In the genomic region with DNA sequence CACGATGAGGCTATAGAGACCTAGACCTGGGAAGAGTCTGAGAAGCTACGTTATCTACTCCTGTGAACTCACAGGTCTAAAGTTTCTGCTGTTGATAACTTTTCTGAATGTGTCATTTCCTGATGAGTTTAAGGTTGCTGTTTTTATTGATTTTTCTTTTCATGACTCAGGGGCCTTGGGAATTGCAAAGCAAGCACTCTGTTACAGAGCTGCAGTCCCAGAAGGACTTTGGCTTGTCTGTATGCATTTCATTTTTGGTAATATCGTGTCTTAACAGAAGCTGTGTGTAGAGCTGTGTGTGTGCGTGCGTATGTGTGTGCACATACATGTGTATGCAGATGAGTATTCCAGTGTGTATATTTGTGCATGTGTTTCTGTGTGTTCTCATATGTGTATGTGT, we compare ENCODE assay signal across 27 mouse cellular contexts.
A peak's percentile ranks its signal among the peaks of the same experiment; 100 is the strongest.
DNase-seq lines count a peak whose midpoint lies in the region; ATAC-seq and TF ChIP-seq lines count a peak whose summit lies in the region.
"Had no signal": no experiment of that assay in that cellular context is flagged by ENCODE, and none has a peak within 500 bp of the region (broad histone marks: within the 10 kb centered on the region; RNA-seq: fewer than 3 reads in every experiment).

No protein-coding gene starts in this region.

- H3K4me2 ChIP-seq in hindbrain, embryonic 11.5 days (replicated peaks; ENCODE audit: low read depth, low read length) = no peak overlapping the region
- H3K4me2 ChIP-seq in intestine, embryonic 15.5 days (replicated peaks) = no peak overlapping the region
- H3K4me2 ChIP-seq in intestine, postnatal 0 days (replicated peaks; ENCODE audit: low read depth) = no peak overlapping the region
- H3K4me2 ChIP-seq: embryonic facial prominence, embryonic 13.5 days; embryonic facial prominence, embryonic 15.5 days; forebrain, embryonic 12.5 days had no signal

- no peak for TF ChIP-seq CTCF in intestine, postnatal 0 days (IDR thresholded peaks at IDR 0.05; ENCODE audit: low read depth)

- no peak overlapping the region for H3K4me3 ChIP-seq in hindbrain, embryonic 10.5 days
- no peak overlapping the region for H3K4me3 ChIP-seq in hindbrain, embryonic 11.5 days (ENCODE audit: low read depth, low read length)
- no peak overlapping the region for H3K4me3 ChIP-seq in intestine, embryonic 15.5 days (replicated peaks)
- H3K4me3 ChIP-seq in intestine, postnatal 0 days (ENCODE audit: low read depth, low read length) = no peak overlapping the region
- H3K4me3 ChIP-seq: embryonic facial prominence, embryonic 13.5 days; embryonic facial prominence, embryonic 15.5 days; erythroblast, embryonic 14.5 days; forebrain, embryonic 10.5 days; forebrain, embryonic 12.5 days had no signal

- H3K27me3 ChIP-seq in hindbrain, embryonic 10.5 days (ENCODE audit: insufficient read depth, poor library complexity, severe bottlenecking) = peaks cover 14% of the 10 kb centered on the region; the same call in 1 of the 2 replicates
- H3K27me3 ChIP-seq in hindbrain, embryonic 11.5 days (ENCODE audit: control insufficient read depth, insufficient read depth, low read length) = no peaks in the 10 kb centered on the region
- no peaks in the 10 kb centered on the region for H3K27me3 ChIP-seq in intestine, embryonic 15.5 days (replicated peaks)
- H3K27me3 ChIP-seq in intestine, postnatal 0 days (replicated peaks; ENCODE audit: control insufficient read depth, insufficient read depth, low read length) = no peaks in the 10 kb centered on the region
- H3K27me3 ChIP-seq: CH12.LX; embryonic facial prominence, embryonic 15.5 days; forebrain, embryonic 12.5 days; Patski had no signal

- peaks cover 40% of the 10 kb centered on the region for H3K4me1 ChIP-seq in hindbrain, embryonic 10.5 days (replicated peaks)
- H3K4me1 ChIP-seq in hindbrain, embryonic 11.5 days (replicated peaks; ENCODE audit: control insufficient read depth, insufficient read depth, low read length) = peaks cover 7% of the 10 kb centered on the region; the same call in 1 of the 2 replicates
- H3K4me1 ChIP-seq in intestine, embryonic 15.5 days (replicated peaks) = peaks cover 4% of the 10 kb centered on the region; the same call in 1 of the 2 replicates
- no peaks in the 10 kb centered on the region; the same call in 1 of the 2 replicates for H3K4me1 ChIP-seq in intestine, postnatal 0 days (replicated peaks; ENCODE audit: control insufficient read depth, insufficient read depth, low read length)

- no peak for DNase-seq in hindbrain, embryonic 10.5 days (ENCODE audit: low spot score)
- no peak for DNase-seq in hindbrain, embryonic 11.5 days (ENCODE audit: low spot score)
- DNase-seq in urinary bladder, postnatal 14 days (ENCODE audit: low spot score) = no peak
- DNase-seq: adrenal gland, adult 8-10 months; adrenal gland, postnatal 14 days; adrenal gland, postnatal 36 days; B cell, adult 2 months; cerebellum, adult 11-12 months; cerebellum, adult 2 months; cerebellum, adult 9-10 months; cerebellum, postnatal 10 days; cerebellum, postnatal 36 days; embryo, embryonic 11 days had no signal

- WGBS in hindbrain, embryonic 10.5 days = 96% methylated on average over 5 of the region's 5 CpGs
- 91% methylated on average over 5 of the region's 5 CpGs for WGBS in hindbrain, embryonic 11.5 days
- WGBS in intestine, embryonic 15.5 days = 80% methylated on average over 5 of the region's 5 CpGs
- WGBS in intestine, postnatal 0 days = 58% methylated on average over 5 of the region's 5 CpGs

- no peaks in the 10 kb centered on the region for H3K36me3 ChIP-seq in hindbrain, embryonic 10.5 days
- no peaks in the 10 kb centered on the region for H3K36me3 ChIP-seq in hindbrain, embryonic 11.5 days (ENCODE audit: control insufficient read depth, insufficient read depth, low read length)
- H3K36me3 ChIP-seq in intestine, embryonic 15.5 days = no peaks in the 10 kb centered on the region
- no peaks in the 10 kb centered on the region for H3K36me3 ChIP-seq in intestine, postnatal 0 days (ENCODE audit: control insufficient read depth, insufficient read depth)
- H3K36me3 ChIP-seq: embryonic facial prominence, embryonic 13.5 days; embryonic facial prominence, embryonic 15.5 days; forebrain, embryonic 10.5 days; forebrain, embryonic 12.5 days; G1E had no signal

- ATAC-seq in hindbrain, embryonic 11.5 days (ENCODE audit: low FRiP score) = no peak
- ATAC-seq in intestine, embryonic 15.5 days = peak; percentile 67
- peak; percentile 86 for ATAC-seq in intestine, postnatal 0 days
- ATAC-seq: activated CD4-positive, CD25-positive, alpha-beta regulatory T cell, adult 4 months; CD4-positive, CD25-positive, alpha-beta regulatory T cell, adult 4 months; forebrain, embryonic 14.5 days; forebrain, embryonic 16.5 days; Patski had no signal

- H3K9me3 ChIP-seq in hindbrain, embryonic 10.5 days = no peaks in the 10 kb centered on the region
- H3K9me3 ChIP-seq in hindbrain, embryonic 11.5 days (ENCODE audit: control insufficient read depth, low read length) = no peaks in the 10 kb centered on the region
- H3K9me3 ChIP-seq in intestine, embryonic 15.5 days = no peaks in the 10 kb centered on the region
- H3K9me3 ChIP-seq in intestine, postnatal 0 days (ENCODE audit: control insufficient read depth) = no peaks in the 10 kb centered on the region
- H3K9me3 ChIP-seq: embryonic facial prominence, embryonic 13.5 days; embryonic facial prominence, embryonic 15.5 days; forebrain, embryonic 10.5 days; forebrain, embryonic 12.5 days had no signal

- H3K27ac ChIP-seq in hindbrain, embryonic 10.5 days = peak overlapping the region; percentile 8; the same call in 1 of the 2 replicates
- H3K27ac ChIP-seq in hindbrain, embryonic 11.5 days (ENCODE audit: low read depth, low read length) = no peak overlapping the region
- no peak overlapping the region for H3K27ac ChIP-seq in intestine, embryonic 15.5 days
- H3K27ac ChIP-seq in intestine, postnatal 0 days (ENCODE audit: low read depth, low read length) = no peak overlapping the region
- H3K27ac ChIP-seq: embryonic facial prominence, embryonic 13.5 days; embryonic facial prominence, embryonic 15.5 days; forebrain, embryonic 12.5 days had no signal

- no peak overlapping the region for H3K9ac ChIP-seq in hindbrain, embryonic 11.5 days (ENCODE audit: low read depth, low read length)
- H3K9ac ChIP-seq in intestine, embryonic 15.5 days = no peak overlapping the region
- H3K9ac ChIP-seq in intestine, postnatal 0 days (ENCODE audit: low read depth, low read length) = no peak overlapping the region
- H3K9ac ChIP-seq: embryonic facial prominence, embryonic 13.5 days; embryonic facial prominence, embryonic 15.5 days; forebrain, embryonic 12.5 days had no signal
